Mouse (Mus musculus) naive thymus-derived CD4-positive, alpha-beta T cell, adult 5 months (primary cell): Measurements from ENCODE around the gene Ect2l. TPM values are rescaled to one million over a fixed set of nuclear protein-coding genes. Genes with fewer than 3 reads are reported as not detected.

Experiments
- polyA plus RNA-seq: library from polyadenylated mRNA; unstranded; fragments of 100-300 nt; shearing (Covaris generic); gene quantifications from one replicate; pipeline ENCODE4 v1.2.1, GENCODE M21; 2017

Ect2l gene
- polyA plus RNA-seq = 1.5 TPM

GRCm38 (mm10) chr10:18210726-18211125 lies at the start of gene Ect2l:
Gene Ect2l (minus strand): TSS chr10:18210890.

DNA sequence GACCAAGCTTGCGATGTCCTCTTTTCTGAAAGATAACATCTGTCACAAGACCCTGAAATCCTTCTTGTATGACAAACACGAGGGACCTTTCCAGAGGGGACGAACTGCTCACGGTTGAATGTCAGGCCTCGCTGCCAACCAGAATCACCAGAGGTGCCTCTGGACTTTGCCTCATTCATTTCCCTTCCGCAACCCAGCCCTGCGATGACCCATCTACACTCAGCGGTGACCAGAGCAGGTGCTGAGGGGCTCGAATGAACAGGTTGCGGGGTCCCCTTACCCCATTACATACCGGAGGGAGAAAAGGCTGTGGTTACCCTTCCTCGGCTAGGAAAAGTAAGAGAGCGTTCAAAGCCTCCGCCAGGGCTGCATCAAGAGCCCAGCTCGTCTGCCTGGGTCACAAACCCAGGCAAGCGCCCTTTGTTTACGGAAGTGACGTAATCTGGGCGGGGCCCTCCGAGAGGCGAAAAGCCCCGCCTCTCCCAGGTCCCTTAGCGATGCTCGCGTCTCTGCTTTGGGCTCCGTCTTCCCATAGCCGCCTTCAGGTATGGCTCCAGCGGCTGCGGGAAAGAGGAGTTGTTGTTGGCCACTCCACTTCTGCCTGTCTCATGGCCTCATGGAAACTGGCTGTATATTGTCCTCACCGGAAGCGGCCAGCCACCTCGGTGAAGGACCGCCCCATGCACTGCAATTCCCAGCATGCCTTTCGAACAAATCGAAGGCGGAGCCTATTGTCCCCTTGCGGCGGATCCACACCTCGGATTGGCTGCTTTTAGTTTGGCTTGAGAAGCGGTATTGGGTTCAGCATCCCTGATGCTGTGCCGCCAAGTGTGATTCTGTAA lies 24.1 kb upstream of the Ect2l start, which contains the start of gene Ccdc28a:
Gene Ccdc28a, minus strand, starts transcription at position 439 of the 842 bp plus-strand sequence.

Other genes with a start within 250 kb of the Ect2l start
- 240 TPM for gene Abracl, start 187.6 kb downstream of the Ect2l start, polyA plus RNA-seq
- gene Reps1, start 155.0 kb downstream of the Ect2l start, polyA plus RNA-seq = 113 TPM
- gene Ccdc28a, start 24.1 kb upstream of the Ect2l start, polyA plus RNA-seq = 40.3 TPM
- 1.5 TPM for gene Nhsl1, start 108.1 kb upstream of the Ect2l start, polyA plus RNA-seq